ENCODE assay signal across 8 mouse cellular contexts in the genomic region with DNA sequence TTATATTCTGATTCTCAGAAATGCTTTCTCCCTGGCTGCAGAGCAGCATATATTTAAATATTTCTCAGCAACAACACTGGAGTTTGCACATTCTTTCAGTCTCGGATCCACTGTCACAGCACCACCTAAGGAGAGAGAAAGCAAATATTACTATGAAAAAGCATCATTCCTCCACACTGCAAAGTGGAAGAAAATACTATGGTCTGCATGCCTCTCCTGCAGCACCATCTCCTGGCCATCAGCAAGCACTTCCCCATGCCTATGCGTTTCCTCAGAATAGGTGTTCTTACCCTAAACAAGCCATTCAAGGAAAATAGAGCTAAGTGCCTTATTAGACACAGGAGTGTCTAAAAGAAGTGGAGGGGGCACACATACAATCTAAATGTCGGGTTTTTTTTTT.
DNase-seq lines count a peak whose midpoint lies in the region; ATAC-seq lines count a peak whose summit lies in the region.

No protein-coding gene starts in this region.

- no peaks in the 10 kb centered on the region for H3K9me3 ChIP-seq in neural tube, embryonic 12.5 days
- no peaks in the 10 kb centered on the region for H3K9me3 ChIP-seq in midbrain, embryonic 14.5 days (ENCODE audit: control insufficient read depth, low read length)

- no peak overlapping the region for H3K4me3 ChIP-seq in neural tube, embryonic 12.5 days
- H3K4me3 ChIP-seq in midbrain, embryonic 14.5 days (replicated peaks; ENCODE audit: low read depth, low read length) = no peak overlapping the region

- H3K4me2 ChIP-seq in neural tube, embryonic 12.5 days (replicated peaks) = no peak overlapping the region
- no peak overlapping the region for H3K4me2 ChIP-seq in midbrain, embryonic 14.5 days (ENCODE audit: low read length)

- 62% methylated on average over 3 of the region's 3 CpGs for WGBS in neural tube, embryonic 12.5 days
- WGBS in midbrain, embryonic 14.5 days = 56% methylated on average over 3 of the region's 3 CpGs

- no peaks in the 10 kb centered on the region for H3K36me3 ChIP-seq in neural tube, embryonic 12.5 days
- H3K36me3 ChIP-seq in midbrain, embryonic 14.5 days (ENCODE audit: control insufficient read depth, insufficient read depth, low read length) = no peaks in the 10 kb centered on the region

- 0 out of 2 replicates have a peak, but pooled peaks have one; percentile 44 for ATAC-seq in neural tube, embryonic 12.5 days (ENCODE audit: low FRiP score, low read depth)
- ATAC-seq in hematopoietic stem cell, adult 5-6 weeks (replicated peaks in 1 of 2; ENCODE audit: insufficient read depth in 1 of 2, low FRiP score in 2 of 2, low TSS enrichment in 1 of 2, low read depth in 1 of 2, poor library complexity in 2 of 2, severe bottlenecking in 2 of 2) = peak; percentile 71 to 78
- peak; percentile 63; the same call in 1 of the 2 replicates for ATAC-seq in midbrain, embryonic 14.5 days (ENCODE audit: low FRiP score, low TSS enrichment)

- no peak overlapping the region for H3K9ac ChIP-seq in neural tube, embryonic 12.5 days
- no peak overlapping the region for H3K9ac ChIP-seq in midbrain, embryonic 14.5 days (replicated peaks; ENCODE audit: low read length)

- H3K27me3 ChIP-seq in neural tube, embryonic 12.5 days (replicated peaks) = no peaks in the 10 kb centered on the region
- no peaks in the 10 kb centered on the region for H3K27me3 ChIP-seq in midbrain, embryonic 14.5 days (ENCODE audit: control insufficient read depth, insufficient read depth, low read length)

- DNase-seq in embryo, embryonic 10 days (ENCODE audit: low spot score) = peak; percentile 21
- no peak for DNase-seq in embryo, embryonic 9.5 days (ENCODE audit: extremely low spot score)
- no peak for DNase-seq in neural tube, embryonic 10.5 days (ENCODE audit: extremely low spot score, low spot score)
- DNase-seq in midbrain, embryonic 14.5 days = peak; percentile 81
- no peak for DNase-seq in gastrocnemius, postnatal 10 days
- DNase-seq in ovary, postnatal 36 days (ENCODE audit: low spot score) = no peak

- no peak overlapping the region for H3K27ac ChIP-seq in neural tube, embryonic 12.5 days
- H3K27ac ChIP-seq in midbrain, embryonic 14.5 days (replicated peaks; ENCODE audit: low read depth, low read length) = no peak overlapping the region

- no peaks in the 10 kb centered on the region for H3K4me1 ChIP-seq in neural tube, embryonic 12.5 days
- H3K4me1 ChIP-seq in midbrain, embryonic 14.5 days (ENCODE audit: control insufficient read depth, insufficient read depth, low read length) = no peaks in the 10 kb centered on the region

Comparison
In these comparisons a context has a peak if more than half of its experiments do, and no peak if none do; other contexts are left out.
1. DNase-seq: peak in embryo, embryonic 10 days (single experiment) and midbrain, embryonic 14.5 days (single experiment); none in embryo, embryonic 9.5 days (single experiment), neural tube, embryonic 10.5 days (single experiment), gastrocnemius, postnatal 10 days (single experiment) and ovary, postnatal 36 days (single experiment).
2. Peak in every context shown above with its lines, with median percentiles within 50 percentile points of each other: ATAC-seq.